Comparison of ENCODE assay signal across 12 mouse cellular contexts in genomic region chr8:71513018-71513754, GRCm38 (mm10). TPM values are rescaled to one million over a fixed set of nuclear protein-coding genes. Genes with fewer than 3 reads are reported as not detected.
A peak's percentile ranks its signal among the peaks of the same experiment; 100 is the strongest.
DNase-seq lines count a peak whose midpoint lies in the region; ATAC-seq and TF ChIP-seq lines count a peak whose summit lies in the region.
"Had no signal": no experiment of that assay in that cellular context is flagged by ENCODE, and none has a peak within 500 bp of the region (broad histone marks: within the 10 kb centered on the region; RNA-seq: fewer than 3 reads in every experiment).

No protein-coding gene starts in this region.

- peaks cover 8% of the 10 kb centered on the region for H3K4me1 ChIP-seq in heart, embryonic 12.5 days (replicated peaks)
- H3K4me1 ChIP-seq in kidney, postnatal 0 days (replicated peaks; ENCODE audit: insufficient read depth, low read length), result no peaks in the 10 kb centered on the region
- H3K4me1 ChIP-seq in stomach, postnatal 0 days (replicated peaks; ENCODE audit: control insufficient read depth, insufficient read depth), result no peaks in the 10 kb centered on the region

- no peak for TF ChIP-seq EP300 in stomach, postnatal 0 days (optimal IDR thresholded peaks at IDR 0.05)

- no peaks in the 10 kb centered on the region for H3K9me3 ChIP-seq in heart, embryonic 12.5 days (replicated peaks)
- no peaks in the 10 kb centered on the region for H3K9me3 ChIP-seq in kidney, postnatal 0 days (replicated peaks; ENCODE audit: low read length)
- no peaks in the 10 kb centered on the region for H3K9me3 ChIP-seq in stomach, postnatal 0 days (ENCODE audit: control insufficient read depth, low read length)
- H3K9me3 ChIP-seq: midbrain, embryonic 12.5 days had no signal

- H3K9ac ChIP-seq in heart, embryonic 12.5 days, result no peak overlapping the region; the same call in 1 of the 2 replicates
- no peak overlapping the region for H3K9ac ChIP-seq in kidney, postnatal 0 days (ENCODE audit: low read depth, low read length)
- no peak overlapping the region for H3K9ac ChIP-seq in stomach, postnatal 0 days (ENCODE audit: low read length)
- H3K9ac ChIP-seq: midbrain, embryonic 12.5 days had no signal

- DNase-seq in heart, adult 11 months, result no peak
- DNase-seq in lung, adult 18-20 months, result peak; percentile 34 to 53
- no peak for DNase-seq in lung, postnatal 14 days
- DNase-seq in kidney, postnatal 0 days (ENCODE audit: low spot score), result no peak
- no peak for DNase-seq in stomach, postnatal 0 days (ENCODE audit: low spot score)
- no peak for DNase-seq in left cerebral cortex, adult 9 months (ENCODE audit: low spot score in 2 of 2)
- DNase-seq: cerebellum, adult 8-10 months; heart, postnatal 4 days; right cerebral cortex, postnatal 14 days had no signal

- H3K27me3 ChIP-seq in heart, embryonic 12.5 days (replicated peaks), result peaks cover 40% of the 10 kb centered on the region
- H3K27me3 ChIP-seq in kidney, postnatal 0 days (ENCODE audit: insufficient read depth, low read length), result peaks cover 6% of the 10 kb centered on the region; the same call in 1 of the 2 replicates
- 0 out of 2 replicates have a peak, but pooled peaks cover 2% of the 10 kb centered on the region for H3K27me3 ChIP-seq in stomach, postnatal 0 days (ENCODE audit: control insufficient read depth, insufficient read depth, low read length)

- peak overlapping the region; percentile 45 for H3K27ac ChIP-seq in heart, embryonic 12.5 days (ENCODE audit: poor library complexity, severe bottlenecking)
- peak overlapping the region; percentile 42; the same call in 1 of the 2 replicates for H3K27ac ChIP-seq in kidney, postnatal 0 days
- H3K27ac ChIP-seq in stomach, postnatal 0 days (replicated peaks), result no peak overlapping the region
- H3K27ac ChIP-seq: midbrain, embryonic 12.5 days had no signal

- peak; percentile 8; the same call in 1 of the 2 replicates for ATAC-seq in heart, embryonic 12.5 days (ENCODE audit: insufficient number of reproducible peaks, low FRiP score)
- ATAC-seq in kidney, postnatal 0 days (replicated peaks; ENCODE audit: low FRiP score, low read depth), result no peak
- no peak for ATAC-seq in stomach, postnatal 0 days (ENCODE audit: low FRiP score, low TSS enrichment)
- no peak for ATAC-seq in megakaryocyte-erythroid progenitor cell, adult 5-6 weeks (replicated peaks; ENCODE audit: low FRiP score, low TSS enrichment, poor library complexity, severe bottlenecking)

- no peak overlapping the region for H3K4me3 ChIP-seq in heart, embryonic 12.5 days
- H3K4me3 ChIP-seq in kidney, postnatal 0 days (replicated peaks; ENCODE audit: low read depth, low read length), result no peak overlapping the region
- no peak overlapping the region for H3K4me3 ChIP-seq in stomach, postnatal 0 days (ENCODE audit: low read depth, low read length)
- H3K4me3 ChIP-seq: midbrain, embryonic 12.5 days had no signal

- H3K4me2 ChIP-seq in heart, embryonic 12.5 days, result no peak overlapping the region
- no peak overlapping the region for H3K4me2 ChIP-seq in kidney, postnatal 0 days (ENCODE audit: low read length)
- no peak overlapping the region for H3K4me2 ChIP-seq in stomach, postnatal 0 days (replicated peaks; ENCODE audit: low read depth)
- H3K4me2 ChIP-seq: midbrain, embryonic 12.5 days had no signal

- no peak for TF ChIP-seq CTCF in kidney, postnatal 0 days (IDR thresholded peaks at IDR 0.05; ENCODE audit: low read depth)
- peak; percentile 13; the same call in 1 of the 2 replicates for TF ChIP-seq CTCF in stomach, postnatal 0 days (IDR thresholded peaks at IDR 0.05; ENCODE audit: low read depth)

- WGBS in heart, embryonic 12.5 days, result 58% methylated on average over 15 of the region's 15 CpGs
- WGBS in kidney, postnatal 0 days, result 65% methylated on average over 14 of the region's 15 CpGs
- 68% methylated on average over 14 of the region's 15 CpGs for WGBS in stomach, postnatal 0 days

- H3K36me3 ChIP-seq in heart, embryonic 12.5 days, result no peaks in the 10 kb centered on the region
- H3K36me3 ChIP-seq in kidney, postnatal 0 days (ENCODE audit: insufficient read depth, low read length), result no peaks in the 10 kb centered on the region
- no peaks in the 10 kb centered on the region for H3K36me3 ChIP-seq in stomach, postnatal 0 days (ENCODE audit: control insufficient read depth, insufficient read depth, low read length)
- H3K36me3 ChIP-seq: midbrain, embryonic 12.5 days had no signal

RNA-seq across cellular contexts. Expression of gene Plvap, which starts 1.6 kb away (rescaled TPM):
- 184 and 202 TPM in 2 replicates for polyA plus RNA-seq in heart, embryonic 12.5 days (2016; fragmentation: Nextera tagmentation; extraction: Ambion mirVana)
- polyA plus RNA-seq in kidney, postnatal 0 days (2015; fragmentation: Nextera tagmentation; extraction: Ambion mirVana), result 182 and 208 TPM in 2 replicates
- 56.3 and 60.9 TPM in 2 replicates for polyA plus RNA-seq in stomach, postnatal 0 days (2015; fragmentation: Nextera tagmentation; extraction: Ambion mirVana)
- 7.2 and 8.9 TPM in 2 replicates for total RNA-seq in megakaryocyte-erythroid progenitor cell, adult 5-6 weeks (2014; fragmentation: Nextera tagmentation)
- total RNA-seq in megakaryocyte-erythroid progenitor cell, adult 5-6 weeks (2017), result 6.9 and 9.3 TPM in 2 replicates

RNA-seq across cellular contexts. Expression of gene Ccdc194, which starts 12.3 kb away (rescaled TPM):
- polyA plus RNA-seq in heart, embryonic 12.5 days (2016; fragmentation: Nextera tagmentation; extraction: Ambion mirVana), result 0.83 and 1.4 TPM in 2 replicates
- polyA plus RNA-seq in kidney, postnatal 0 days (2015; fragmentation: Nextera tagmentation; extraction: Ambion mirVana), result 0.19 and 0.20 TPM in 2 replicates
- 0.29 and 0.46 TPM in 2 replicates for polyA plus RNA-seq in stomach, postnatal 0 days (2015; fragmentation: Nextera tagmentation; extraction: Ambion mirVana)
- not detected in 2 replicates for total RNA-seq in megakaryocyte-erythroid progenitor cell, adult 5-6 weeks (2014; fragmentation: Nextera tagmentation)
- total RNA-seq in megakaryocyte-erythroid progenitor cell, adult 5-6 weeks (2017), result not detected in 2 replicates

RNA-seq across cellular contexts. Expression of gene Bst2, which starts 24.1 kb away (rescaled TPM):
- polyA plus RNA-seq in heart, embryonic 12.5 days (2016; fragmentation: Nextera tagmentation; extraction: Ambion mirVana), result 25.6 and 28.8 TPM in 2 replicates
- 106 and 124 TPM in 2 replicates for polyA plus RNA-seq in kidney, postnatal 0 days (2015; fragmentation: Nextera tagmentation; extraction: Ambion mirVana)
- 32.8 and 34.2 TPM in 2 replicates for polyA plus RNA-seq in stomach, postnatal 0 days (2015; fragmentation: Nextera tagmentation; extraction: Ambion mirVana)
- total RNA-seq in megakaryocyte-erythroid progenitor cell, adult 5-6 weeks (2014; fragmentation: Nextera tagmentation), result 31.1 and 46.7 TPM in 2 replicates
- total RNA-seq in megakaryocyte-erythroid progenitor cell, adult 5-6 weeks (2017), result 34.9 and 90.9 TPM in 2 replicates

RNA-seq across cellular contexts. Expression of gene Gtpbp3, which starts 25.3 kb away (rescaled TPM):
- polyA plus RNA-seq in heart, embryonic 12.5 days (2016; fragmentation: Nextera tagmentation; extraction: Ambion mirVana), result 11.6 and 12.8 TPM in 2 replicates
- polyA plus RNA-seq in kidney, postnatal 0 days (2015; fragmentation: Nextera tagmentation; extraction: Ambion mirVana), result 14.5 and 14.6 TPM in 2 replicates
- 7.2 and 8.2 TPM in 2 replicates for polyA plus RNA-seq in stomach, postnatal 0 days (2015; fragmentation: Nextera tagmentation; extraction: Ambion mirVana)
- total RNA-seq in megakaryocyte-erythroid progenitor cell, adult 5-6 weeks (2014; fragmentation: Nextera tagmentation), result 15.1 and 20.3 TPM in 2 replicates
- 18.7 and 32.1 TPM in 2 replicates for total RNA-seq in megakaryocyte-erythroid progenitor cell, adult 5-6 weeks (2017)

RNA-seq across cellular contexts. Expression of gene Ano8, which starts 27.4 kb away (rescaled TPM):
- polyA plus RNA-seq in heart, embryonic 12.5 days (2016; fragmentation: Nextera tagmentation; extraction: Ambion mirVana), result 2.7 and 3.8 TPM in 2 replicates
- 0.84 and 1.4 TPM in 2 replicates for polyA plus RNA-seq in kidney, postnatal 0 days (2015; fragmentation: Nextera tagmentation; extraction: Ambion mirVana)
- polyA plus RNA-seq in stomach, postnatal 0 days (2015; fragmentation: Nextera tagmentation; extraction: Ambion mirVana), result 0.68 and 1.1 TPM in 2 replicates
- 2.4 and 4.5 TPM in 2 replicates for total RNA-seq in megakaryocyte-erythroid progenitor cell, adult 5-6 weeks (2014; fragmentation: Nextera tagmentation)
- 2.3 and 3.4 TPM in 2 replicates for total RNA-seq in megakaryocyte-erythroid progenitor cell, adult 5-6 weeks (2017)

Comparison
In these comparisons a context has a peak if more than half of its experiments do, and no peak if none do; other contexts are left out.
1. DNase-seq: peak in lung, adult 18-20 months (2 of 2); none in heart, adult 11 months (single experiment), lung, postnatal 14 days (single experiment), kidney, postnatal 0 days (single experiment), stomach, postnatal 0 days (single experiment) and left cerebral cortex, adult 9 months (0 of 2).